Mouse (Mus musculus) heart, postnatal 0 days (tissue): ENCODE measurements at regions not wholly inside any gene's neighbourhood (a gene's known extent, or its start where the extent isn't known, plus 50 kb on each side); places are given as distances from the start of the nearest gene placed in this dataset.

Source experiments
- ATAC-seq: fragments of 200-750 bp; cut with Nextera tagmentation; 2 replicates; pipeline ENCODE4 v1.8.0; 2017; ENCODE audit warnings: low read depth, moderate number of reproducible peaks, moderate library complexity; ENCODE audit not compliant: insufficient read depth
- DNase-seq: peaks from one replicate; pipeline ENCODE4 v3.0.0-alpha.2; 2016; ENCODE audit warnings: low spot score
- H3K27ac ChIP-seq: fragments of 300-500 bp; sonication (generic); 2 replicates; pipeline ENCODE4 v1.5.1; 2014; ENCODE audit warnings: low read depth, mild to moderate bottlenecking
- H3K27me3 ChIP-seq: fragments of 300-500 bp; sonication (generic); 2 replicates; pipeline ENCODE4 v1.6.1; 2014; ENCODE audit warnings: low read length, mixed read lengths; ENCODE audit not compliant: control insufficient read depth, insufficient read depth
- H3K36me3 ChIP-seq: fragments of 300-500 bp; sonication (generic); replicated peaks from 2 replicates; pipeline ENCODE4 v1.6.1; 2014; ENCODE audit warnings: low read length, mixed read lengths; ENCODE audit not compliant: control insufficient read depth, insufficient read depth
- H3K4me1 ChIP-seq: fragments of 300-500 bp; sonication (generic); 2 replicates; pipeline ENCODE4 v1.6.1; 2014; ENCODE audit warnings: antibody characterized with exemption; ENCODE audit not compliant: control insufficient read depth, insufficient read depth
- H3K4me2 ChIP-seq: fragments of 300-500 bp; sonication (generic); 2 replicates; pipeline ENCODE4 v1.6.1; 2014; ENCODE audit warnings: low read depth, mild to moderate bottlenecking, low read length, moderate library complexity
- H3K4me3 ChIP-seq: fragments of 300-500 bp; sonication (generic); 2 replicates; pipeline ENCODE4 v1.5.1; 2014; ENCODE audit warnings: low read depth, low read length
- H3K9ac ChIP-seq: fragments of 300-500 bp; sonication (generic); replicated peaks from 2 replicates; pipeline ENCODE4 v1.6.1; 2014; ENCODE audit warnings: low read depth, low read length, mixed read lengths
- H3K9me3 ChIP-seq: fragments of 300-500 bp; sonication (generic); replicated peaks from 2 replicates; pipeline ENCODE4 v1.6.1; 2016; ENCODE audit warnings: low read length; ENCODE audit not compliant: control insufficient read depth
- CTCF ChIP-seq: IDR thresholded peaks from 2 replicates; pipeline ENCODE4 v1.5.1; 2016; ENCODE audit warnings: antibody characterized with exemption, control low read depth, low read depth
- EP300 ChIP-seq: IDR thresholded peaks from 2 replicates; pipeline ENCODE4 v1.6.1; 2016; ENCODE audit warnings: antibody characterized with exemption, low read depth
- WGBS: fragments of 180-500 bp; shearing (Covaris S2); extraction: QIAGEN DNeasy Blood & Tissue Kit; methylation state at CpG from one replicate; pipeline ENCODE4 v1.1.7; 2014; 5-methylcytosine and 5-hydroxymethylcytosine counted together

GRCm38 (mm10) chr4:55891656-55892055, 359.4 kb upstream of the Klf4 start:
- Histone ChIP-seq H3K4me1 (no peaks in the 10 kb centered on the region), H3K36me3 (no peaks in the 10 kb centered on the region), H3K27ac (no peak overlapping the region), H3K9me3 (no peaks in the 10 kb centered on the region), H3K4me3 (no peak overlapping the region), H3K27me3 (no peaks in the 10 kb centered on the region), H3K9ac (no peak overlapping the region), H3K4me2 (no peak overlapping the region)
- ATAC-seq (no peak), DNase-seq (no peak)
- 85% methylated on average over 9 of the region's 10 CpGs for WGBS
- no peak for TF ChIP-seq CTCF
- TF ChIP-seq EP300 = no peak

GRCm38 (mm10) chr4:55887581-55887980, 355.3 kb upstream of the Klf4 start:
- ATAC-seq = no peak
- H3K9ac ChIP-seq = no peak overlapping the region
- DNase-seq = no peak
- H3K36me3 ChIP-seq = no peaks in the 10 kb centered on the region
- 71% methylated on average over 6 of the region's 6 CpGs for WGBS
- no peak for TF ChIP-seq CTCF
- no peak for TF ChIP-seq EP300
- H3K27ac ChIP-seq = no peak overlapping the region
- no peaks in the 10 kb centered on the region for H3K27me3 ChIP-seq
- H3K9me3 ChIP-seq = no peaks in the 10 kb centered on the region
- H3K4me3 ChIP-seq = no peak overlapping the region
- no peak overlapping the region for H3K4me2 ChIP-seq
- no peaks in the 10 kb centered on the region for H3K4me1 ChIP-seq

GRCm38 (mm10) chr4:55882541-55882940, 350.3 kb upstream of the Klf4 start:
- H3K27me3 ChIP-seq = no peaks in the 10 kb centered on the region
- TF ChIP-seq EP300 = no peak
- no peak for TF ChIP-seq CTCF
- no peaks in the 10 kb centered on the region for H3K9me3 ChIP-seq
- H3K9ac ChIP-seq = no peak overlapping the region
- H3K36me3 ChIP-seq = no peaks in the 10 kb centered on the region
- no peak overlapping the region for H3K4me3 ChIP-seq
- H3K4me1 ChIP-seq = no peaks in the 10 kb centered on the region
- H3K27ac ChIP-seq = no peak overlapping the region
- no peak overlapping the region for H3K4me2 ChIP-seq
- 24% methylated on average over 2 of the region's 2 CpGs for WGBS
- ATAC-seq = no peak
- no peak for DNase-seq

- DNase-seq (no peak), ATAC-seq (no peak)
- TF ChIP-seq EP300 = no peak
- no peak for TF ChIP-seq CTCF
- no peaks in the 10 kb centered on the region for H3K27me3 ChIP-seq
- H3K9me3 ChIP-seq = no peaks in the 10 kb centered on the region
- no peak overlapping the region for H3K4me2 ChIP-seq
- no peaks in the 10 kb centered on the region for H3K36me3 ChIP-seq
- H3K27ac ChIP-seq = no peak overlapping the region
- 77% methylated on average over 12 of the region's 12 CpGs for WGBS
- no peak overlapping the region for H3K4me3 ChIP-seq
- H3K4me1 ChIP-seq = 0 out of 2 replicates have a peak, but pooled peaks cover 7% of the 10 kb centered on the region
- H3K9ac ChIP-seq = no peak overlapping the region
These were observed 343.0 kb upstream of the Klf4 start for GRCm38 (mm10) chr4:55875304-55875703.

GRCm38 (mm10) chr4:55874875-55875274, 342.6 kb upstream of the Klf4 start:
- Histone ChIP-seq H3K27ac (no peak overlapping the region), H3K9ac (no peak overlapping the region), H3K9me3 (no peaks in the 10 kb centered on the region), H3K27me3 (no peaks in the 10 kb centered on the region), H3K36me3 (no peaks in the 10 kb centered on the region), H3K4me1 (0 out of 2 replicates have a peak, but pooled peaks cover 7% of the 10 kb centered on the region), H3K4me3 (no peak overlapping the region), H3K4me2 (no peak overlapping the region)
- ATAC-seq = no peak
- 54% methylated on average over 7 of the region's 7 CpGs for WGBS
- no peak for TF ChIP-seq EP300
- no peak for DNase-seq

- WGBS = 77% methylated on average over 4 of the region's 4 CpGs
- no peak for ATAC-seq
These were observed 342.0 kb upstream of the Klf4 start for GRCm38 (mm10) chr4:55874276-55874675.

More at GRCm38 (mm10) chr4:55874276-55874675, 342.0 kb upstream of the Klf4 start:
- no peak overlapping the region for H3K27ac ChIP-seq
- TF ChIP-seq EP300 = no peak
- TF ChIP-seq CTCF = no peak
- H3K9me3 ChIP-seq = no peaks in the 10 kb centered on the region
- no peak overlapping the region for H3K4me2 ChIP-seq
- H3K4me1 ChIP-seq = 0 out of 2 replicates have a peak, but pooled peaks cover 7% of the 10 kb centered on the region
- DNase-seq = no peak
- no peak overlapping the region for H3K4me3 ChIP-seq
- H3K36me3 ChIP-seq = no peaks in the 10 kb centered on the region
- no peak overlapping the region for H3K9ac ChIP-seq
- no peaks in the 10 kb centered on the region for H3K27me3 ChIP-seq
